Mouse (Mus musculus) liver, adult 2 months (tissue): ENCODE measurements around the gene Zbtb20.

Experiments
- CTCF ChIP-seq: fragments of 200-500 bp; IDR thresholded peaks from 2 replicates; pipeline ENCODE4 v1.5.1; 2011; ENCODE audit warnings: low read depth, low read length, control low read depth
- POLR2A ChIP-seq: fragments of 200-500 bp; IDR thresholded peaks from 2 replicates; pipeline ENCODE4 v1.6.1; 2011; ENCODE audit warnings: low read length, control low read depth; ENCODE audit not compliant: insufficient read depth; ENCODE audit errors: extremely low read depth

GRCm38 (mm10) chr16:43646943-43647342, 771.3 kb downstream of the Zbtb20 start:
- TF ChIP-seq CTCF (no peak), POLR2A (no peak)
